Mouse (Mus musculus) midbrain, embryonic 10.5 days (tissue): ENCODE data around the gene Myh2. TPM values are rescaled to one million over a fixed set of nuclear protein-coding genes. Genes with fewer than 3 reads are reported as not detected.

ENCODE experiments used
- DNase-seq: peaks from one replicate; pipeline ENCODE4 v3.0.0-alpha.2; 2017; ENCODE audit warnings: low spot score
- H3K27ac ChIP-seq: fragments of 300-500 bp; sonication (generic); replicated peaks from 2 replicates; pipeline ENCODE4 v1.5.1; 2016; ENCODE audit warnings: mild to moderate bottlenecking
- H3K27me3 ChIP-seq: fragments of 300-500 bp; sonication (generic); 2 replicates; pipeline ENCODE4 v1.6.1; 2016; ENCODE audit warnings: low read depth, mild to moderate bottlenecking; ENCODE audit not compliant: poor library complexity, severe bottlenecking
- H3K36me3 ChIP-seq: fragments of 300-500 bp; sonication (generic); 2 replicates; pipeline ENCODE4 v1.6.1; 2016; ENCODE audit warnings: mild to moderate bottlenecking, moderate library complexity
- H3K4me1 ChIP-seq: fragments of 300-500 bp; sonication (generic); 2 replicates; pipeline ENCODE4 v1.6.1; 2016
- H3K4me3 ChIP-seq: fragments of 300-500 bp; sonication (generic); 2 replicates; pipeline ENCODE4 v1.5.1; 2016; ENCODE audit warnings: mild to moderate bottlenecking, moderate library complexity
- H3K9me3 ChIP-seq: fragments of 300-500 bp; sonication (generic); replicated peaks from 2 replicates; pipeline ENCODE4 v1.6.1; 2016; ENCODE audit warnings: mild to moderate bottlenecking
- WGBS: fragments of 180-500 bp; shearing (Covaris S2); methylation state at CpG from one replicate; pipeline ENCODE4 v1.1.7; 2016; 5-methylcytosine and 5-hydroxymethylcytosine counted together
- polyA plus RNA-seq: library from polyadenylated mRNA; unstranded; fragments of >200 nt; fragmentation: Nextera tagmentation; extraction: Ambion mirVana; gene quantifications from 2 replicates; pipeline ENCODE4 v1.2.1, GENCODE M21; 2016

Gene Myh2
- polyA plus RNA-seq, 1 experiment from 2014 or later, result 0.04 TPM

DNA sequence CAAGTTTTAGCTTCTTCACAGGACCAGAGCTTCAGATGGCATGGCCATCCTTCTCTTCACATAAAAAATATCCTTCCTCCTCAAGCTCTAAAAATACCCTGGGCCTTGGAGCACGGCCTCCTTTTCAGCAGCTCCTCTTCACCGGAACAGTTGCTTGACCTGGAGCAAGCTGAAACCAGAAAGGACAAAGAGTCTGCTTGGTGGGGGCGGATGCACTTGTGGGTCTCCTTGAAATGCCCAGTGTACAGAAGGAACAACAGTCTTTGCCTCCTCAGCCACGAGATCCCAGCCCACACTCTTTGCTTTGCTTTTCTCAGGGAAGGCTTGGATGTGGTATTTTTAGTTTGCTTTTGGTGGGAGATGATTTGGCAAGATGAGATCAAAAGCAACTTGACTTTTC lies 7.1 kb upstream of the Myh2 start:
- H3K9me3 ChIP-seq, result no peaks in the 10 kb centered on the region
- no peaks in the 10 kb centered on the region for H3K36me3 ChIP-seq
- no peak for DNase-seq
- no peak overlapping the region for H3K4me3 ChIP-seq
- no peak overlapping the region for H3K27ac ChIP-seq
- no peaks in the 10 kb centered on the region for H3K27me3 ChIP-seq
- WGBS, result 71% methylated on average over 4 of the region's 4 CpGs
- H3K4me1 ChIP-seq, result no peaks in the 10 kb centered on the region

DNA sequence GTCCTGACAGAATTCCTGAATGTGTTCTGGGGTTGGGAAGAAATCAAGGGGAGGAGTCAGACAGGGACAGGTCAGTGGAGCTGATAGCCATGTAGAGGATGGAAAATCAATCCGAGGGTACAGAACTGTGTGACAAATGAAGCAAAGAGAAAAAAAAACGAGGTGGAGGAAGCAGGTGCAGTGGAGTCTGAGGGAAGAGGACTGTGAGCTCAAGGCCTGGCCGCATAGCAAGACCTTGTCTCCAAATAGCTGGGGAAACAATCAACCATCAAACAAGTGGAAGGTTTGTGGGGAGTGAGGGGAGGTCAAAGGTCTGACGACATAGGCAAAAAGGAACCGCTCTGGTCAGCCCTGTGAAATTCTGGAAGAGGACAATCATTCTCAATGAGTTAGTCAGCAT lies 6.0 kb upstream of the Myh2 start:
- no peak overlapping the region for H3K27ac ChIP-seq
- no peaks in the 10 kb centered on the region for H3K27me3 ChIP-seq
- no peaks in the 10 kb centered on the region for H3K36me3 ChIP-seq
- H3K4me1 ChIP-seq, result peaks cover 4% of the 10 kb centered on the region
- no peaks in the 10 kb centered on the region for H3K9me3 ChIP-seq
- no peak for DNase-seq
- 57% methylated on average over 5 of the region's 5 CpGs for WGBS
- no peak overlapping the region for H3K4me3 ChIP-seq

DNA sequence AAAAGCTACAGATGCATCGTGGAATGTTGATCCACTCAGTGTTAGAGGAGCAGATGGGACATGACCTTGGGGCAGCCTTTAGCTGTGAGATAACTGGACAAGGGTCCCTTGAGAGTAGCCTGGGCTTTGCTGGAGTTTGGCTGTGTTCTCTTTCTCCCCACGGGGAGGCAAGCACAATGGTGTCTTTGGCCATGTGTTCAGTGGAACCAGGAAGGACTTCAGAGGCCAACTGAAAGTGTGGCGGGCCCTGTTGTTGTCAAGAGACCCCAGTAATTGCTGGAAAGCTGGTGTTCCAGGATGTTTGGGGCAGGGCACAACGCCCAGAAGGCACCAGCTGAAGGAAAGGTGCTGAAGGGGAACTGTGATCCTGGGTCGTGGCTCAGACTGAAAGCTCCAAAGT lies 1.5 kb upstream of the Myh2 start:
- Histone ChIP-seq H3K9me3 (no peaks in the 10 kb centered on the region), H3K27ac (no peak overlapping the region), H3K4me3 (no peak overlapping the region), H3K36me3 (no peaks in the 10 kb centered on the region), H3K4me1 (peaks cover 4% of the 10 kb centered on the region), H3K27me3 (no peaks in the 10 kb centered on the region)
- no peak for DNase-seq
- WGBS, result 64% methylated on average over 5 of the region's 5 CpGs

DNA sequence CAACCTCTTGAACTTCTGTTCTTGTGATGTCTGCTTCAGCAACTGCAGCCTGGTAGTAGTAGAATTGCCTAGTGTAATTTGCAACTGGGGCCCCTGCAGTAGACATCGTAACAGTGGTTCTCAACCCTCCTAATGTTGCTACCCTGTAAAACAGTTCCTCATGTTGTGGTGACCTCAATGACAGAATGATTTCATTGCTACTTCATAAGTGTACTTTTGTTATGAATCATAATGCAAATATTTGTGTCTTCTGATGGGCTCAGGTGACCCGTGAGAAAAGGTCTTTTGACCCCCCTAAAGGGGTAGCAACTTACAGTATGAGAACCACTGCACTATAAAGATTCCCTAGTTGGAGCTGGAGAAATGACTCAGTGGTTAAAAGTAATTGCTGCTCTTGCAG lies 1.6 kb downstream of the Myh2 start:
- peaks cover 4% of the 10 kb centered on the region for H3K4me1 ChIP-seq
- no peak for DNase-seq
- WGBS, result 90% methylated on average over 2 of the region's 2 CpGs
- H3K36me3 ChIP-seq, result no peaks in the 10 kb centered on the region
- H3K27me3 ChIP-seq, result no peaks in the 10 kb centered on the region
- H3K4me3 ChIP-seq, result no peak overlapping the region
- H3K9me3 ChIP-seq, result no peaks in the 10 kb centered on the region
- H3K27ac ChIP-seq, result no peak overlapping the region

DNA sequence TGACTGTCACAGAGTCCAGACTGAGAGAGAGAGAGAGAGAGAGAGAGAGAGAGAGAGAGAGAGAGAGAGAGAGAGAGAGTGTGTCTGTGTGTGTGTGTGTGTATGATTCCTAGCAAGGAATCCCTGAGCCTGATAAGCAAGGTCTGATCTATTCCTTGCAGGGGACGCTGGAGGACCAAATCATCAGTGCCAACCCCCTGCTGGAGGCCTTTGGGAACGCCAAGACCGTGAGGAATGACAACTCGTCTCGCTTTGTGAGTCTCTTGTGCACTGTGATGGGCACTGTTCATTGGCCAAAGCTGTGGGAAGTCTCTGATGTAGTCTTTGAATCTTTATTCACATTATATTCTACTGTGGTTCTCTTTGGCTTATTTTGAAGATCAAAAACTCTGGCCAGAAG lies 5.5 kb downstream of the Myh2 start:
- H3K4me1 ChIP-seq, result no peaks in the 10 kb centered on the region
- no peak overlapping the region for H3K27ac ChIP-seq
- H3K36me3 ChIP-seq, result no peaks in the 10 kb centered on the region
- no peaks in the 10 kb centered on the region for H3K27me3 ChIP-seq
- DNase-seq, result no peak
- H3K9me3 ChIP-seq, result no peaks in the 10 kb centered on the region
- H3K4me3 ChIP-seq, result no peak overlapping the region
- WGBS, result 62% methylated on average over 5 of the region's 5 CpGs

DNA sequence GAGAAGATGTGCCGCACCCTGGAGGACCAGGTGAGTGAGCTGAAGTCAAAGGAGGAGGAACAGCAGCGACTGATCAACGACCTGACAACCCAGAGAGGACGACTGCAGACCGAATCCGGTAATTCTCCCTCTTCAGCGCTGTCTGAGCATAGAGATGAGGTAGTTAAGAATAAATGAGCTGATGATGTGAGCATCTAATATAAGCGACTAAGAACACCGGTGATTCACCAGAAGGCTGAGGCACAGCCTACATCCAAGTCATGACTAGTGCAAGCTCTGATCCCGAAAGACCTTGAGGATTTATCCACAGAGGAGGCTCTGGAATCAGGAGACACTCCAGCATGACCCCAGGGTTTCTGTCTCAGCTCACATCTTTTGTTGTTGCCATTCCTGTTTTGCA lies 19.5 kb downstream of the Myh2 start:
- Histone ChIP-seq H3K9me3 (no peaks in the 10 kb centered on the region), H3K4me1 (no peaks in the 10 kb centered on the region), H3K36me3 (no peaks in the 10 kb centered on the region), H3K4me3 (no peak overlapping the region), H3K27ac (no peak overlapping the region), H3K27me3 (no peaks in the 10 kb centered on the region)
- 88% methylated on average over 10 of the region's 10 CpGs for WGBS
- no peak for DNase-seq

DNA sequence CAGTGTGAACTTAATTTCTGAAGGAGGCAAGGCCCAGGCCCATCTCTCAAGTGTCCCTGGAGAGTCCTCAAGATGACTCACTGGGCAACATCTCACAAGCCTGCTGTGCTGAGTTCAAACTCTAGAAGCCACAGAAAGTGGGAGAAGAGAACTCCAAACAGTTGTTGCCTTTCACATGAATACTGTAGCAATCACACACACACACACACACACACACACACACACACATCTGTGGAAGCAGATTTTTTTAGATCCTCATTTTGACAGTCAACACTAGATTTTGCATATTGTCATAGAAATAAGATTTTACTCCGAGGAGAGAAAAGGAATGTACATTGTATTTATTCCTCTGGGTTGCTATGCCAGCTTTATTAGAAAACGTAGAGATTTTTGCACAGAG lies 20.0 kb downstream of the Myh2 start:
- no peak for DNase-seq
- H3K27me3 ChIP-seq, result no peaks in the 10 kb centered on the region
- H3K4me3 ChIP-seq, result no peak overlapping the region
- 87% methylated on average over 2 of the region's 2 CpGs for WGBS
- H3K9me3 ChIP-seq, result no peaks in the 10 kb centered on the region
- no peaks in the 10 kb centered on the region for H3K4me1 ChIP-seq
- no peak overlapping the region for H3K27ac ChIP-seq
- no peaks in the 10 kb centered on the region for H3K36me3 ChIP-seq

DNA sequence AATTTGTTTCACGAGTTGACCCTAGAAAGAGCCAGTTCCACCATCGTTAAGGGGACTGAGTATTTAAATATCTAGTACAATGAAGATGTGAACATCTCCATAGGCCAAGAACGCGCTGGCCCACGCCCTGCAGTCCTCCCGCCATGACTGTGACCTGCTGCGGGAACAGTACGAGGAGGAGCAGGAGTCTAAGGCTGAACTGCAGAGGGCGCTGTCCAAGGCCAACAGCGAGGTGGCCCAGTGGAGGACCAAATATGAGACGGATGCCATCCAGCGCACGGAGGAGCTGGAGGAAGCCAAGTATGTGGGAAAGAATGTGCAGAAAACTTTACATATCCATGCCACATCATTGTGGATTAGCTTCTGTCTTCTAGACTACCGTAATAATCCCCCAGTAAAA lies 20.7 kb downstream of the Myh2 start:
- no peak overlapping the region for H3K4me3 ChIP-seq
- H3K27me3 ChIP-seq, result no peaks in the 10 kb centered on the region
- 91% methylated on average over 14 of the region's 14 CpGs for WGBS
- H3K9me3 ChIP-seq, result no peaks in the 10 kb centered on the region
- no peak for DNase-seq
- no peaks in the 10 kb centered on the region for H3K36me3 ChIP-seq
- no peaks in the 10 kb centered on the region for H3K4me1 ChIP-seq
- no peak overlapping the region for H3K27ac ChIP-seq

DNA sequence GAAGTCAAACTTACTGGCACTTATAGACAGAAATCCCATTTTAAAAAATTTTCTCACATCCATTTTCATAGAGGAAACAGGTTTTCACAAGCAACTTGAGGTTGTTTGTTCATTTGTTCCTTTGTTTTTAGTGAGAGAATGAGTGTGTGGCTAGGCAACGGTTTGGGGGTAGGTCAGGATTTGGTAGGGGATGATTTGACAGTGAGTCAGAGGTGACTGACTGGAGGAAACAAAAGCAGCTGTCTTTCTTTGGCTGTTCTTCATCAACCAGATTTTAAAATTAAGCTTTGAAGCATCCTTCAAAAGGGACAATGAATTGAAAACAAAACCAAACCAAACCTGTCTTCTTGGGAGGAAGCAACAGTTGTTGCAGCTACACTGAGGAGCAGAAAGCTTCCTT lies 28.5 kb downstream of the Myh2 start:
- Histone ChIP-seq H3K4me1 (no peaks in the 10 kb centered on the region), H3K4me3 (no peak overlapping the region), H3K9me3 (no peaks in the 10 kb centered on the region), H3K27me3 (no peaks in the 10 kb centered on the region), H3K27ac (no peak overlapping the region), H3K36me3 (no peaks in the 10 kb centered on the region)
- WGBS, result 61% methylated on average over 1 of the region's 1 CpGs
- no peak for DNase-seq

DNA sequence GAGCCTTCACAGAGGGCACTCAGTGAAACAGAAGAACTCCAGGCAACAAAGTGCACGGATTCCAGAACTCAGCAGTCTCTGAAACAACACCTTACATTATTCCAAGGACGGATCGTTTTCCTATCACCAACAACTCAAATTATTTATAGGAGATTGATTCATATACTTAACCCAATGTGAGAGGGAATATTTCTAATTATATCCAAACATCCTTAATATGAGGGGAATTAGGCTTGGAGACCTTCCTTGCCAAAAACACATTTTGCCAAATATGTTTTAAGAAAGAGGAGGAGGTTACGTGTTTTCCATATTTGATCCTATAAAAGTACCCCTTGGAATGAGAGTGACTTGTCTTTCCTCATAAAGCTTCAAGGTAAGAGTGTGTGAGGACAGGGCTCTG lies 28.9 kb downstream of the Myh2 start, which contains the start of gene Myh1:
Gene Myh1, plus strand, starts transcription at position 301 of the 400 bp plus-strand sequence.
- Histone ChIP-seq H3K27me3 (no peaks in the 10 kb centered on the region), H3K27ac (no peak within 1 kb of the TSS), H3K9me3 (no peaks in the 10 kb centered on the region), H3K4me1 (no peaks in the 10 kb centered on the region), H3K4me3 (no peak within 1 kb of the TSS), H3K36me3 (no peaks in the 10 kb centered on the region)
- DNase-seq, result no peak
- 80% methylated on average over 4 of the region's 4 CpGs for WGBS

DNA sequence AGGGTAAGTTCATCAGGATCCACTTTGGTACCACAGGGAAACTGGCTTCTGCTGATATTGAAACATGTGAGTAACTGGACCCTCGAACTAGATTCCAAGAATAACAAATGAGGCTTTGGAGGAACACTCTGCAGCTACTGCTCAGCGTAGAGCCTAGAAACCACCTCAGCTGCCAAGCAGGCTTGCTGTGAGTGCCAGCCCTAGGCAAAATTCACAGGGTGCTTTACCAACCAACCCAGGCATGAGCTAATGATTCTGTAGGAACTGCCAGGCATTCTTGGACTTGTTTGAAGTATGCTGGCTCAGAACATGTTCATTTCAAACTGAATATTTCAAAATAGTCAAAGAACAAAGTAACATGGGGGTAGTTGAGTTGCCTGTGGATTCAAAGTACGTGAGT lies 33.9 kb downstream of the Myh2 start:
- Histone ChIP-seq H3K36me3 (no peaks in the 10 kb centered on the region), H3K4me3 (no peak overlapping the region), H3K27ac (no peak overlapping the region), H3K9me3 (no peaks in the 10 kb centered on the region), H3K27me3 (no peaks in the 10 kb centered on the region), H3K4me1 (no peaks in the 10 kb centered on the region)
- WGBS, result 79% methylated on average over 3 of the region's 3 CpGs
- DNase-seq, result no peak

DNA sequence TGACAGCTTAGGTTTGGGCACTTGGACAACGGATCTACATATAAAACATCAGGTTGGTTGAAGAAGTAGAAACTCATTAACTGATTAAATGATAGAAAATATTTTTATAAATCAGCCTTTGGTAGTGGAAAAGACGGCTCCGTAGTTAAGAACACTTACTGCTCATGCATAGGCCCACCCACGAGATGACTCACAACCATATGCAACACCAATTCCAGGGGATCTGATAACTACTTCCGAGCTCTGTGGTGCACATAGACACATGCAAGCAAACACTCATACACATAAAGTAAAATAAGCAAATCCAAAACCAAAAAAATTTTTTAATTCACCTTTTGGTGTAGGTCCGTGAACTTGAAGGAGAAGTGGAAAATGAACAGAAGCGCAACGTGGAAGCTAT lies 51.0 kb downstream of the Myh2 start:
- no peak overlapping the region for H3K27ac ChIP-seq
- H3K4me3 ChIP-seq, result no peak overlapping the region
- no peaks in the 10 kb centered on the region for H3K4me1 ChIP-seq
- H3K27me3 ChIP-seq, result no peaks in the 10 kb centered on the region
- H3K36me3 ChIP-seq, result no peaks in the 10 kb centered on the region
- H3K9me3 ChIP-seq, result no peaks in the 10 kb centered on the region
- no peak for DNase-seq
- 94% methylated on average over 8 of the region's 8 CpGs for WGBS

DNA sequence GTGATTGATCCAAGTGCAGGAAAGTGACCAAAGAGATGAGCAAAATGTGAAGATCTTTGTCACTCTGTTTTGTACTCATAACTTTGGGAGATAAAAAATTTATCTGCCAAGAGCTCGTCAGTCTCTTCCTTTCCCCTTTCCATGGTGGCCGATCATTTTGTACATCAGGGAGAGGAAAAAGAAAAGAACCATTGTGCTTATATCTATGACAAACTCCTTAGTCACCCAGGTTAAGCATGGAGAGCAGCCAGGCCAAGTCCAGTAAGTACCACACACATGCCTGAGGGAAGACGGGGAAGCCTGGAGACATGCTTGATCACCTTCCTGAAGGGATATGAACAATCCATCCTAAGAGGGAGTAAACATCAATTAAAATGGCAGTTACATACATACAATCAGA lies 53.6 kb downstream of the Myh2 start:
- WGBS, result 88% methylated on average over 3 of the region's 3 CpGs
- Histone ChIP-seq H3K4me1 (no peaks in the 10 kb centered on the region), H3K27me3 (no peaks in the 10 kb centered on the region), H3K9me3 (no peaks in the 10 kb centered on the region), H3K4me3 (no peak overlapping the region), H3K36me3 (no peaks in the 10 kb centered on the region), H3K27ac (no peak overlapping the region)
- DNase-seq, result no peak

DNA sequence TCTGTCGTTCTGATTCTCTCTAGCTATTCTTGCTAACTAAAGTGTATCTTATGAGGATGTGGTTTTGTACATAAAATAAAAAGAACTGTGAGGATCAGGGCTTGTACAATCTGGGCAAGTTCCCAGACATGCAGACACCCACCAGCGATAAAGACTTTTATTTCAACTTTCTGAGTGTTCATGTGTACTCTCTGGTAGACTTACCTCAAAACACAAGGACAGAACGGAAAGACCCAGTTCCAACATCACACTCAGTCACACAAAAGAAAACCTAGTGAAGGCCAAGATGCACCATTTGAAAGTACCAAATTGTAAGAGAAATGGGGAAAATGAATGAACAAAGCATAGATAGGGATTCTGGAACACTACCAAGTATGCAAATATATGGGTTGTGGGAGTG lies 57.9 kb downstream of the Myh2 start:
- Histone ChIP-seq H3K27me3 (no peaks in the 10 kb centered on the region), H3K4me3 (no peak overlapping the region), H3K9me3 (no peaks in the 10 kb centered on the region), H3K36me3 (no peaks in the 10 kb centered on the region), H3K27ac (no peak overlapping the region), H3K4me1 (no peaks in the 10 kb centered on the region)
- 91% methylated on average over 3 of the region's 3 CpGs for WGBS
- no peak for DNase-seq
